8 mouse cellular contexts compared by ENCODE assay signal in genomic region chr5:122371591-122372191, GRCm38 (mm10). TPM values are rescaled to one million over a fixed set of nuclear protein-coding genes. Genes with fewer than 3 reads are reported as not detected.
DNase-seq lines count a peak whose midpoint lies in the region; ATAC-seq and TF ChIP-seq lines count a peak whose summit lies in the region.

Gpn3 (plus strand) TSS chr5:122371876.

- peaks cover 29% of the 10 kb centered on the region for H3K36me3 ChIP-seq in forebrain, embryonic 15.5 days
- H3K36me3 ChIP-seq in hindbrain, embryonic 11.5 days (ENCODE audit: control insufficient read depth, insufficient read depth, low read length): peaks cover 11% of the 10 kb centered on the region; the same call in 1 of the 2 replicates
- H3K36me3 ChIP-seq in liver, embryonic 12.5 days: peaks cover 60% of the 10 kb centered on the region

- no peaks in the 10 kb centered on the region for H3K9me3 ChIP-seq in forebrain, embryonic 15.5 days
- H3K9me3 ChIP-seq in hindbrain, embryonic 11.5 days (ENCODE audit: control insufficient read depth, low read length): no peaks in the 10 kb centered on the region
- H3K9me3 ChIP-seq in liver, embryonic 12.5 days (replicated peaks): no peaks in the 10 kb centered on the region

- peaks cover 22% of the 10 kb centered on the region for H3K4me1 ChIP-seq in forebrain, embryonic 15.5 days
- no peaks in the 10 kb centered on the region; the same call in 1 of the 2 replicates for H3K4me1 ChIP-seq in hindbrain, embryonic 11.5 days (replicated peaks; ENCODE audit: control insufficient read depth, insufficient read depth, low read length)
- H3K4me1 ChIP-seq in liver, embryonic 12.5 days: peaks cover 27% of the 10 kb centered on the region
- H3K4me1 ChIP-seq in olfactory bulb, adult 2 months (ENCODE audit: control insufficient read depth, insufficient read depth, low read length): peaks cover 2% of the 10 kb centered on the region; the same call in 1 of the 2 replicates

- H3K27ac ChIP-seq in forebrain, embryonic 15.5 days (replicated peaks): peak within 1 kb of the TSS; percentile 97
- peak within 1 kb of the TSS; percentile 95 for H3K27ac ChIP-seq in hindbrain, embryonic 11.5 days (ENCODE audit: low read depth, low read length)
- H3K27ac ChIP-seq in liver, embryonic 12.5 days: peak within 1 kb of the TSS; percentile 97
- H3K27ac ChIP-seq in olfactory bulb, adult 2 months (ENCODE audit: insufficient read depth, low read depth, low read length): peak within 1 kb of the TSS; percentile 79

- peak within 1 kb of the TSS; percentile 84 for H3K4me3 ChIP-seq in forebrain, embryonic 15.5 days
- peak within 1 kb of the TSS; percentile 70 for H3K4me3 ChIP-seq in hindbrain, embryonic 11.5 days (ENCODE audit: low read depth, low read length)
- H3K4me3 ChIP-seq in liver, embryonic 12.5 days: peak within 1 kb of the TSS; percentile 93
- peak within 1 kb of the TSS; percentile 92 for H3K4me3 ChIP-seq in olfactory bulb, adult 2 months (ENCODE audit: insufficient read depth, low read depth, low read length)

- no peak for TF ChIP-seq POLR2A in olfactory bulb, adult 2 months (IDR thresholded peaks at IDR 0.05; ENCODE audit: insufficient read depth, low read depth, low read length)

- peak within 1 kb of the TSS; percentile 64 for H3K4me2 ChIP-seq in forebrain, embryonic 15.5 days (replicated peaks)
- H3K4me2 ChIP-seq in hindbrain, embryonic 11.5 days (replicated peaks; ENCODE audit: low read depth, low read length): peak within 1 kb of the TSS; percentile 56
- H3K4me2 ChIP-seq in liver, embryonic 12.5 days: peak within 1 kb of the TSS; percentile 87

- H3K9ac ChIP-seq in forebrain, embryonic 15.5 days (replicated peaks): peak within 1 kb of the TSS; percentile 90
- H3K9ac ChIP-seq in hindbrain, embryonic 11.5 days (ENCODE audit: low read depth, low read length): peak within 1 kb of the TSS; percentile 68
- H3K9ac ChIP-seq in liver, embryonic 12.5 days: peak within 1 kb of the TSS; percentile 85

- ATAC-seq in forebrain, embryonic 15.5 days (replicated peaks): peak; percentile 76
- peak; percentile 86 for ATAC-seq in hindbrain, embryonic 11.5 days (ENCODE audit: low FRiP score)
- ATAC-seq in liver, embryonic 12.5 days: peak; percentile 48; the same call in 1 of the 2 replicates

- TF ChIP-seq CTCF in olfactory bulb, adult 2 months (IDR thresholded peaks at IDR 0.05; ENCODE audit: insufficient read depth, low read depth, low read length): no peak

- WGBS in forebrain, embryonic 15.5 days: under 1% methylated on average over 39 of the region's 46 CpGs
- WGBS in hindbrain, embryonic 11.5 days: 0% methylated on average over 31 of the region's 46 CpGs
- under 1% methylated on average over 34 of the region's 46 CpGs for WGBS in liver, embryonic 12.5 days (ENCODE audit: insufficient replicate concordance)
- WGBS in olfactory bulb, adult 2 months: under 1% methylated on average over 31 of the region's 46 CpGs

- peak; percentile 52 for DNase-seq in embryo, embryonic 10.5 days (ENCODE audit: low spot score)
- no peak for DNase-seq in embryo, embryonic 11 days
- DNase-seq in thymus, postnatal 14 days: peak; percentile 80
- no peak for DNase-seq in thymus, postnatal 25 days
- no peak for DNase-seq in hindbrain, embryonic 11.5 days (ENCODE audit: low spot score)

- H3K27me3 ChIP-seq in forebrain, embryonic 15.5 days: no peaks in the 10 kb centered on the region
- no peaks in the 10 kb centered on the region for H3K27me3 ChIP-seq in hindbrain, embryonic 11.5 days (ENCODE audit: control insufficient read depth, insufficient read depth, low read length)
- H3K27me3 ChIP-seq in liver, embryonic 12.5 days (replicated peaks): no peaks in the 10 kb centered on the region

RNA-seq across cellular contexts. Expression of gene Gpn3, which starts in this region (rescaled TPM):
- 47.7 and 52.4 TPM in 2 replicates for polyA plus RNA-seq in forebrain, embryonic 15.5 days (2015; fragmentation: Nextera tagmentation; extraction: Ambion mirVana)
- 63.5 and 68.1 TPM in 2 replicates for polyA plus RNA-seq in hindbrain, embryonic 11.5 days (2014; fragmentation: Nextera tagmentation; extraction: Ambion mirVana)
- 80.3 and 85.1 TPM in 2 replicates for polyA plus RNA-seq in liver, embryonic 12.5 days (2016; fragmentation: Nextera tagmentation; extraction: Ambion mirVana)
- not detected in 2 replicates for polyA plus RNA-seq in olfactory bulb, adult 2 months (2012; ENCODE audit: insufficient read depth, insufficient read length, low replicate concordance, missing spikeins)

Comparison
In these comparisons a context has a peak if more than half of its experiments do, and no peak if none do; other contexts are left out.
1. RNA of gene Gpn3 (polyA plus RNA-seq): 80.3 to 85.1 TPM in liver, embryonic 12.5 days, 63.5 to 68.1 TPM in hindbrain, embryonic 11.5 days and 47.7 to 52.4 TPM in forebrain, embryonic 15.5 days; not detected in olfactory bulb, adult 2 months; every median in the first group is over 10 times any median in the second.
2. DNase-seq: peak in embryo, embryonic 10.5 days (single experiment) and thymus, postnatal 14 days (single experiment); none in embryo, embryonic 11 days (single experiment), thymus, postnatal 25 days (single experiment) and hindbrain, embryonic 11.5 days (single experiment).
3. Peak in every context shown above with its lines, with median percentiles within 50 percentile points of each other: ATAC-seq, H3K27ac ChIP-seq, H3K4me2 ChIP-seq, H3K4me3 ChIP-seq and H3K9ac ChIP-seq.